Mouse (Mus musculus) limb, embryonic 11.5 days (tissue): ENCODE results near the gene Exoc3. TPM values are rescaled to one million over a fixed set of nuclear protein-coding genes. Genes with fewer than 3 reads are reported as not detected.

Source experiments
- ATAC-seq: fragments of 200-750 bp; cut with Nextera tagmentation; 2 replicates; pipeline ENCODE4 v1.8.0; 2017; ENCODE audit warnings: low read depth; ENCODE audit not compliant: insufficient number of reproducible peaks, low FRiP score, low TSS enrichment
- DNase-seq: peaks from one replicate; pipeline ENCODE4 v3.0.0-alpha.2; 2015; ENCODE audit warnings: low spot score
- H3K27ac ChIP-seq: fragments of 300-500 bp; sonication (generic); replicated peaks from 2 replicates; pipeline ENCODE4 v1.5.1; 2014; ENCODE audit warnings: low read depth, mild to moderate bottlenecking, low read length
- H3K27me3 ChIP-seq: fragments of 300-500 bp; sonication (generic); 2 replicates; pipeline ENCODE4 v1.6.1; 2014; ENCODE audit warnings: mild to moderate bottlenecking, low read length, mixed read lengths; ENCODE audit not compliant: control insufficient read depth, insufficient read depth
- H3K36me3 ChIP-seq: fragments of 300-500 bp; sonication (generic); 2 replicates; pipeline ENCODE4 v1.6.1; 2014; ENCODE audit warnings: mild to moderate bottlenecking, low read length, moderate library complexity, mixed read lengths; ENCODE audit not compliant: control insufficient read depth, insufficient read depth
- H3K4me1 ChIP-seq: fragments of 300-500 bp; sonication (generic); 2 replicates; pipeline ENCODE4 v1.6.1; 2014; ENCODE audit warnings: low read length, mixed read lengths; ENCODE audit not compliant: control insufficient read depth, insufficient read depth
- H3K4me2 ChIP-seq: fragments of 300-500 bp; sonication (generic); 2 replicates; pipeline ENCODE4 v1.6.1; 2014; ENCODE audit warnings: low read depth, mild to moderate bottlenecking, moderate library complexity; ENCODE audit not compliant: severe bottlenecking
- H3K4me3 ChIP-seq: fragments of 300-500 bp; sonication (generic); 2 replicates; pipeline ENCODE4 v1.5.1; 2014; ENCODE audit warnings: low read depth, low read length
- H3K9ac ChIP-seq: fragments of 300-500 bp; sonication (generic); 2 replicates; pipeline ENCODE4 v1.6.1; 2014; ENCODE audit warnings: mild to moderate bottlenecking, low read length
- H3K9me3 ChIP-seq: fragments of 300-500 bp; sonication (generic); 2 replicates; pipeline ENCODE4 v1.6.1; 2016; ENCODE audit warnings: low read length; ENCODE audit not compliant: control insufficient read depth
- WGBS: fragments of 180-500 bp; shearing (Covaris S2); extraction: QIAGEN DNeasy Blood & Tissue Kit; methylation state at CpG from one replicate; pipeline ENCODE4 v1.1.7; 2014; 5-methylcytosine and 5-hydroxymethylcytosine counted together
- polyA plus RNA-seq: library from polyadenylated mRNA; unstranded; fragments of >200 nt; fragmentation: Nextera tagmentation; extraction: Ambion mirVana; gene quantifications from 2 replicates; pipeline ENCODE4 v1.2.1, GENCODE M21; 2014

The Exoc3 gene
- polyA plus RNA-seq, 1 experiment from 2014 or later, result 85.2 TPM

DNA sequence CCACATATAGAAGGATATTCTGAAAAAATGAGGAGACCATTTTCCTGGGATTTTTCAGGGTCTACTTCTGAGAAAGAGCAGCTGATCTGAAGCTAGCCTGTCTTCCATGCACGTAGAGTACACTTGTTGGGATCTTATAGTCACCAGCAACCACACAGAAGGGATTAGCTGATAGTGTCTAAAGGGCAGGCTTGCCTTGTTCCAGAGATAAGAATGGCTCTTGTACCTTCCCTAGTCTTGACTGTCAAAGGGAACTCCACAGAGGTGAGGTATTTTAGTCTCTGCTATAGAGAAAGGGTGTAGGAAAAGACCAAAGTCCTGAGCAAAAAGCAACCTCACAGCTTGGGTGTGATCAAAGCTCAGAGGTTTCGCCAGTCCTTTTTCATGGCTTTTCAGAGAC lies 61.2 kb downstream of the Exoc3 start:
- Histone ChIP-seq H3K9me3 (no peaks in the 10 kb centered on the region), H3K27ac (no peak overlapping the region), H3K4me2 (no peak overlapping the region), H3K27me3 (no peaks in the 10 kb centered on the region), H3K4me1 (no peaks in the 10 kb centered on the region), H3K4me3 (no peak overlapping the region), H3K36me3 (no peaks in the 10 kb centered on the region), H3K9ac (no peak overlapping the region)
- ATAC-seq (no peak), DNase-seq (no peak)
- WGBS, result 81% methylated on average over 2 of the region's 2 CpGs

DNA sequence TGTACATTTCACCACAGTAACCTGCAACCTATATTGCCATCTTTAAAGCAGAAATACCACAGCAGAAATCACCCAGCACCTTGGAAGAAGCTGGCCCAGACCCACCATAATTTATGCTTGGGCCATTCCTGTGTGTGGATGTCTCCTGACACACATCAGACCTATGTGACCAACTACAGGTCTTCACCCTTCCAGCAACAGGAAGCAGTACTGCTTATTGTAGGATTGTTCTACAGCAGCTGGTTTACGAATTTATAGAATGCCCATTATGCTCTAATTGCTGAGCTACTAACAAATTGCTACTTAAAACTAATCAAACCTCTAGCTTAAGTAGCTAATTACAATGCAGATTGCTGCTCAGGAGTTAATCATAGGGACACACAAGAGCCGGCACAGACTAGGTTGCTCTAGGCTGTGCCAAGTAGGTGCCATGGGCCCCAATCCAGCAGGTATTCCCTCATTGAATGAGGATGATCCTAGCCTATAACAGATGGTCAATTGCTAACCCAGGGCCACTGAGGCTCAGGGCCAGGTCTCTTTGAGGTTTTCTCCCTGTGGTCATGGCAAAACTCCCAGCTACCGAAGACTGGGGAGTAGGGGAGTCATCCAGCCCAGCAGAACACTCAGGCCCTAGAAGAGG lies 62.4 kb downstream of the Exoc3 start:
- H3K27ac ChIP-seq, result no peak overlapping the region
- H3K4me2 ChIP-seq, result no peak overlapping the region
- H3K27me3 ChIP-seq, result no peaks in the 10 kb centered on the region
- no peaks in the 10 kb centered on the region for H3K36me3 ChIP-seq
- no peaks in the 10 kb centered on the region for H3K4me1 ChIP-seq
- H3K9me3 ChIP-seq, result no peaks in the 10 kb centered on the region
- DNase-seq (no peak), ATAC-seq (no peak)
- no peak overlapping the region for H3K4me3 ChIP-seq
- no peak overlapping the region for H3K9ac ChIP-seq
- WGBS, result 75% methylated on average over 3 of the region's 3 CpGs

DNA sequence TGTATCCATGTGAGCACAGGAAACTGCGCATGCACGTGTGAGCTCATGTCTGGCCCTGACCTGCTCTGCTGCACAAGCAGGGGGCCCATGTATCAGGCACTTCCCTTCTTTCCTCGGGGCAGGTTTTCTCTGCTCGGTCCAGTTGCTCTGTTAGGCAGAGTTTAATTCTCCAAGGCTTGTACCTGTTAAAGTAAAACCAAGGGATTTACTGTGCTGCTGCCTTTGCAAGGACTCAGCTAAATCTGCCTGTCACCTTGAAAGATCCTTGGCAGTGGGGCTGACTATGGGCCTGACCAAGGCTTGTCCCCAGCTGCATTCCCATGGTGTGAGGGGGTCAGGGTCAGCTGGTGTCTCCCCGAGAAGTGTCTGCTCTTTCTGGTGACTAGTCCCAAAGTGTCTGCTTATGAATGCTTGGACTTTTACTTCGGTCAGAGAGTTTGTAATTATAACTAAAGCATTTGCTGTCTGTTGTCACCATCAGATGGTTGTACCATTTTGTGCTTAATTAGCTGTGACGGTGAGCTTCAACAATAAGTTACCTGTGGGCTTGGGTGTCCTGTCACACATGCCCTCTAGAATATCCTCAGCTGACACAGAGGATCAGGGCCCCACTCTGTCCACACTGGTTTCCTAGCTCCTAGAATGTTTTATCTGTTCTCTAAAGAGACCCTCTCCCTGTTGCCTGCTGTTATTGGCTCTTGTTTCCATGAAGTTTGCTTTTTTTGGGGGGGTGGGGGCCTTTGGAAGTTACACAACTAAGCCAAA lies 64.2 kb downstream of the Exoc3 start:
- no peak overlapping the region for H3K4me2 ChIP-seq
- WGBS, result 75% methylated on average over 7 of the region's 7 CpGs
- no peaks in the 10 kb centered on the region for H3K9me3 ChIP-seq
- H3K9ac ChIP-seq, result no peak overlapping the region
- no peaks in the 10 kb centered on the region for H3K27me3 ChIP-seq
- no peak overlapping the region for H3K4me3 ChIP-seq
- H3K27ac ChIP-seq, result no peak overlapping the region
- no peaks in the 10 kb centered on the region for H3K4me1 ChIP-seq
- no peak for DNase-seq
- H3K36me3 ChIP-seq, result no peaks in the 10 kb centered on the region
- ATAC-seq, result no peak

DNA sequence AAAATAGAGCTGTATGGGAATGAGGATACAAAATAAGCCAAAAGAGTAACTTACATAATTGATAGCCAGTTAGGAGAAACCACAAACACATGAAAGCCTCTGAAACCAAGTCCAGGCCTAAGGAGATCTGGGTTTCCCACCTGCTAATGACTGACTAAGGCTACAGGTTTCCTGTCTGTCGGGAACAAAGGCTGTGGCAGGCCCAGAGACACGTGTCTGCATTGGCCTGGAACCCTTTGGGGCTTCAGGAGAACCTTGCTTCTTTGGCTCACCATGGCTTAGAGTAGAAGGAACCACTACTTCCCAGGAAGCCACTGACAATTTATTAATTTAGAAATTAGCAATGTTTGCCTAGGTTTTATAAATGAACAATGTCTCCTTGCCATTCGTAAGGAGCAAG lies 65.2 kb downstream of the Exoc3 start:
- 65% methylated on average over 3 of the region's 3 CpGs for WGBS
- H3K9ac ChIP-seq, result no peak overlapping the region
- H3K4me2 ChIP-seq, result no peak overlapping the region
- no peak overlapping the region for H3K4me3 ChIP-seq
- no peaks in the 10 kb centered on the region for H3K27me3 ChIP-seq
- DNase-seq (no peak), ATAC-seq (no peak)
- H3K27ac ChIP-seq, result no peak overlapping the region
- no peaks in the 10 kb centered on the region for H3K36me3 ChIP-seq
- H3K4me1 ChIP-seq, result no peaks in the 10 kb centered on the region
- H3K9me3 ChIP-seq, result no peaks in the 10 kb centered on the region

DNA sequence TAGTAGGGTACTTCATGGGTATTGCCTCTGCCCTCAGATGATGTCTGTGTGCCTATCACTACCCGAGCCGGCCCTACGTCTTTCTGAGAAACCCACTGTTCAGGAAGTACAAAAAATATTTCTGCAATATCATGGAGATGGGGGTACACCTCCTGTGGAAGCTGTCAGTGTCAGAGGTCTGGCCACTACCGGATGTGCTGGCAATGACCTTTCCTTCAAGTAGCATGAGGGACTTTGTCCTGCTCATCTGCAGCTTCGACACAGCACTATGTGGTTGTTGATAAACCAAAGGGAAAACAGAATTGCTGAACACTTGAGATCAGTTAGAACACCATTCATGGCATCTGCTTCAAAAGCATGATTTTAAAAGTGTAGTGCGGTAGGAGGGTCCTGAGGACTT lies 67.7 kb downstream of the Exoc3 start:
- no peak for ATAC-seq

DNA sequence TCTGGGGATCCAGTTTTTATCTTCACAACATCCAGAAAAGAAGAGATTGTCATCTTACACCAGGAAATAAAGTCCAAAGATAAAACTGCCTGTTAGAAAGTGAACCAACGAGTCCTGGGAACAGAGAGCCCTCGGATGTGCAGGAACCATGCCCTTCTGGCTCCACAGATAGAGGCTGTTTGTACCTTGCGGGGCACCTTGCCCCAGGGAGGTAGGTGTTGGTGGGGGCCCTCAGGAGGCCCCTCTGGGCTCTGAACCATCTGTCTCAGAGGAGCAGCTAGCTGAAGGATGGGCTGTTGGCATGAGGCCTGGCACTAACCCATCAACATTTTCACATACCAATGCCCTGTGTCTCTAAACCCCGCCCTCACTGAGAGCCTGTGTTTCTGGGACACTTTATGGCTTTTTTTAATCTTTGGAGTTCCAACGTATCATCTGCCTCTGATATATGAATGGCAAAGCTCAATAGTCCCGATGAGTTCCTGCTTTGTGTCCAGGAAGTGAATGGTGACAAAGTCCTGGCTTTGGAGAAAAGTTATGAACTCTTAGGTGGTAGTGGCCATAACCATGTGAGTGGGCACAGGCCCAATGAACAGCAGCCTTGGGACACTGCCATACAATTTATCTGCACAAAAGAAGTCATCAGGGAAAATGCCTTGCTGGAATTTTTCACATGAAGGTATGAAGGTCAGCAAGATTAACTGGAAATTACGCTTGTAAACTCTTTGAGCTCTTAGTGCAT lies 69.5 kb downstream of the Exoc3 start:
- Histone ChIP-seq H3K36me3 (no peaks in the 10 kb centered on the region), H3K4me3 (no peak overlapping the region), H3K9ac (no peak overlapping the region), H3K4me2 (no peak overlapping the region), H3K9me3 (no peaks in the 10 kb centered on the region), H3K4me1 (no peaks in the 10 kb centered on the region), H3K27me3 (no peaks in the 10 kb centered on the region), H3K27ac (no peak overlapping the region)
- ATAC-seq, result no peak
- 84% methylated on average over 7 of the region's 7 CpGs for WGBS
- no peak for DNase-seq

More for the DNA sequence above, 67.7 kb downstream of the Exoc3 start:
- Histone ChIP-seq H3K4me1 (no peaks in the 10 kb centered on the region), H3K4me2 (no peak overlapping the region), H3K4me3 (no peak overlapping the region), H3K27ac (no peak overlapping the region), H3K9me3 (no peaks in the 10 kb centered on the region), H3K36me3 (no peaks in the 10 kb centered on the region), H3K9ac (no peak overlapping the region), H3K27me3 (no peaks in the 10 kb centered on the region)
- no peak for DNase-seq
- WGBS, result 94% methylated on average over 6 of the region's 6 CpGs

DNA sequence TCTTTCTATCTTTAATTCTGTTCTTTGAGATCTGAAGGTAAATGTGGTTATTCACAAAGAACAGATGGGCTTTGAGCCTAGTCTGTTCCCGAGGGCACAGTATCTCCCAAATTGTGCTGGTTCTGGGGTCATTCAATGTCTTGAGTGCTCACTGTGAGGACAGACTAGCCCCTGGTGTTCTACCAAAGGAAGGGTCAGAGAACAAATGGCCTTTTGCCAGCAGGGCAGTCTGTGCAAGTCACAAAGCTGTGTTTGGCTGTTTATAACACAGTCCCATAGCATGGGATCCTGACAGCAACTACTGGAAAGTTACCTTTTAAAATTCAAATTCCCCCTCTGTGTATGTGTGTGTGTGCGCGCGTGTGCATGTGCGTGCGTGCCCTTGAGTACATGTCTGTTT lies 78.6 kb downstream of the Exoc3 start:
- Histone ChIP-seq H3K27ac (no peak overlapping the region), H3K4me3 (no peak overlapping the region), H3K36me3 (no peaks in the 10 kb centered on the region), H3K4me1 (no peaks in the 10 kb centered on the region), H3K27me3 (no peaks in the 10 kb centered on the region), H3K4me2 (no peak overlapping the region), H3K9ac (no peak overlapping the region), H3K9me3 (no peaks in the 10 kb centered on the region)
- ATAC-seq (no peak), DNase-seq (no peak)
- 87% methylated on average over 6 of the region's 6 CpGs for WGBS

DNA sequence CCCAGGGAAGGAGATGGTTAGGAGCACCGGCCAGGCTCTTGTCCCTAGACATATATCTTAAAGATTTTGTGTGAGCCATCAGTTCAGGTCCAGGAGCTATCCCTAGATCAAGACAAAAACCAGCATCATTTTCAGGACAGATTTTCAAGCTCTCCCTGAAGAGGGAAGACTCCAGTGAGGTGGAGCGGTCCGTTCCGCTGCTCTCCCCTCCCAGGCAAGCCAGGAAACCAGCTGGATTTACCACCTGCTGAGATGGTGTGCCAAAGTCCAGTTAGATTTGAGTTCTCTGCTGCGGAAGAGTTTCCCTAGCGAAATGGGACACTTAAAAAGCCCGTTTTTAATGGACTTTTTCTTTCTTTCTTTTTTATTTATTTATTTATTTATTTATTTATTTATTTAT lies 81.0 kb downstream of the Exoc3 start:
- H3K4me3 ChIP-seq, result no peak overlapping the region
- H3K4me2 ChIP-seq, result no peak overlapping the region
- H3K27ac ChIP-seq, result no peak overlapping the region
- peaks cover 9% of the 10 kb centered on the region for H3K27me3 ChIP-seq
- DNase-seq, result no peak
- WGBS, result 72% methylated on average over 7 of the region's 7 CpGs
- H3K9me3 ChIP-seq, result no peaks in the 10 kb centered on the region
- no peak for ATAC-seq
- no peaks in the 10 kb centered on the region for H3K4me1 ChIP-seq
- no peak overlapping the region for H3K9ac ChIP-seq
- H3K36me3 ChIP-seq, result no peaks in the 10 kb centered on the region
